Mouse (Mus musculus) ES-E14 (cell line): ENCODE data around the gene Btaf1. TPM values are rescaled to one million over a fixed set of nuclear protein-coding genes. Genes with fewer than 3 reads are reported as not detected.

ENCODE experiments used
- DNase-seq: peaks from one replicate; pipeline ENCODE4 v3.0.0-alpha.2; 2013; ENCODE audit warnings: low read depth, low spot score
- H3K27ac ChIP-seq: 2 replicates; pipeline ENCODE4 v1.5.1; 2012; ENCODE audit warnings: low read depth, mild to moderate bottlenecking, low read length, moderate library complexity, mixed read lengths; ENCODE audit not compliant: poor library complexity, insufficient read depth, severe bottlenecking
- H3K36me3 ChIP-seq: 2 replicates; pipeline ENCODE4 v1.6.1; 2012; ENCODE audit warnings: mild to moderate bottlenecking, low read length, moderate library complexity, mixed read lengths; ENCODE audit not compliant: control insufficient read depth, poor library complexity, insufficient read depth, severe bottlenecking
- H3K4me1 ChIP-seq, 2 experiments: fragments of 150-350 bp in 1 of 2; sonication (generic) in 1 of 2; 2 replicates each; pipeline ENCODE4 v1.6.1; 2012; ENCODE audit warnings: low read length in 2 of 2, mild to moderate bottlenecking in 1 of 2, mixed read lengths in 1 of 2; ENCODE audit not compliant: control insufficient read depth in 2 of 2, insufficient read depth in 2 of 2, poor library complexity in 1 of 2
- H3K4me3 ChIP-seq, 2 experiments: fragments of 150-350 bp in 1 of 2; sonication (generic) in 1 of 2; 2 replicates each; pipeline ENCODE4 v1.5.1; 2012; ENCODE audit warnings: low read length in 2 of 2, low read depth in 1 of 2, mild to moderate bottlenecking in 1 of 2, mixed read lengths in 1 of 2; ENCODE audit not compliant: insufficient read depth in 1 of 2, poor library complexity in 1 of 2, severe bottlenecking in 1 of 2
- H3K9ac ChIP-seq: 2 replicates; pipeline ENCODE4 v1.6.1; 2012; ENCODE audit warnings: low read depth, mild to moderate bottlenecking, low read length, mixed read lengths; ENCODE audit not compliant: poor library complexity, insufficient read depth, severe bottlenecking
- H3K9me3 ChIP-seq: fragments of 150-350 bp; sonication (generic); 2 replicates; pipeline ENCODE4 v1.6.1; 2012; ENCODE audit warnings: low read depth, mild to moderate bottlenecking, low read length; ENCODE audit not compliant: control insufficient read depth, insufficient read depth
- CHD2 ChIP-seq: IDR thresholded peaks from 2 replicates; pipeline ENCODE4 v1.6.1; 2014; ENCODE audit warnings: mild to moderate bottlenecking, low read depth, low read length, inconsistent platforms
- HCFC1 ChIP-seq: IDR thresholded peaks from 2 replicates; pipeline ENCODE4 v1.6.1; 2012; ENCODE audit warnings: low read length, inconsistent platforms, borderline replicate concordance; ENCODE audit not compliant: insufficient read depth
- MAFK ChIP-seq: IDR thresholded peaks from 2 replicates; pipeline ENCODE4 v1.6.1; 2014; ENCODE audit warnings: mild to moderate bottlenecking, low read depth, low read length, inconsistent platforms; ENCODE audit not compliant: insufficient read depth
- ZC3H11A ChIP-seq: IDR thresholded peaks from 2 replicates; pipeline ENCODE4 v1.6.1; 2012; ENCODE audit warnings: low read depth, mild to moderate bottlenecking, inconsistent platforms, low read length, borderline replicate concordance
- ZNF384 ChIP-seq: IDR thresholded peaks from 2 replicates; pipeline ENCODE4 v1.6.1; 2012; ENCODE audit warnings: low read depth, low read length, inconsistent platforms
- in situ Hi-C, 2 experiments: fragments of 600-800 bp; cut with MboI; formaldehyde crosslinking; loops; one replicate each; pipeline ENCODE4 v1.15.1; 2025; ENCODE audit warnings: low sequenced_read_pairs in 2 of 2, inconsistent platforms in 1 of 2; ENCODE audit not compliant: unreplicated experiment in 2 of 2
- total RNA-seq: library from RNA; depleted of rRNA; stranded (reverse); fragments of 300-350 nt; gene quantifications from 2 replicates; pipeline ENCODE4 v1.2.3, GENCODE M21; 2012

Gene Btaf1
- total RNA-seq, 1 experiment = 41.0 TPM

GRCm38 (mm10) chr19:36918441-36919301 lies 7.2 kb upstream of the Btaf1 start:
- H3K9ac ChIP-seq = peak overlapping the region; percentile 87
- TF ChIP-seq HCFC1 (peak; percentile 58), ZNF384 (no peak), MAFK (no peak), ZC3H11A (no peak)
- in situ Hi-C loops = no loop called here
- H3K36me3 ChIP-seq = no peaks in the 10 kb centered on the region
- no peak overlapping the region for H3K27ac ChIP-seq
- no peaks in the 10 kb centered on the region for H3K4me1 ChIP-seq
- H3K4me3 ChIP-seq = peak overlapping the region; percentile 80 to 93
- no peak for DNase-seq
- H3K9me3 ChIP-seq = no peaks in the 10 kb centered on the region

GRCm38 (mm10) chr19:36919466-36919865 lies 6.4 kb upstream of the Btaf1 start, which contains the start of gene Fgfbp3:
Gene Fgfbp3, minus strand, starts transcription at chr19:36919615.
- H3K36me3 ChIP-seq = no peaks in the 10 kb centered on the region
- no peaks in the 10 kb centered on the region for H3K4me1 ChIP-seq
- H3K9ac ChIP-seq = peak within 1 kb of the TSS; percentile 87

DNA sequence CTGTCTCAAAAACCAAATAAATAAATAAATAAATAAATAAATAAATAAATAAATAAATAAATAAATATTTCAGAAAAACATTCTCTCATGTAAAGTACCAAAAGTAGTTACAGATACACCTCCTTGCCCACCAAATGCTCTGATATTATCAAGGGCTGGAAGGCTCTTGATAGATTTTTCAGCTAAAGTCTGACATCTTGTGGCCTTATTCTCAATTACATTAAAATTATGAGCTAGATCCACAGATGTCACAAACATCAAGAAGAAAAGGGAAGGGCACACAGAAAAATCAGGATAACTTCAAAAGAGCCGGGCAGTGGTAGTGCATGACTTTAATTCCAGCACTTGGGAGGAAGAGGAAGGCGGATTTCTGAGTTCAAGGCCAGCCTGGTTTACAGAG lies 3.9 kb upstream of the Btaf1 start:
- TF ChIP-seq ZC3H11A = no peak
- no peak for TF ChIP-seq HCFC1
- TF ChIP-seq MAFK = no peak
- TF ChIP-seq ZNF384 = no peak
- no peak for TF ChIP-seq CHD2
- in situ Hi-C loops = no loop called here
- Histone ChIP-seq H3K27ac (no peak overlapping the region), H3K4me1 (peaks cover 0 to 4% of the 10 kb centered on the region in 2 experiments; a peak in 1 of 4 replicates), H3K9me3 (no peaks in the 10 kb centered on the region), H3K4me3 (no peak overlapping the region), H3K36me3 (no peaks in the 10 kb centered on the region), H3K9ac (no peak overlapping the region)
- DNase-seq = no peak

More at GRCm38 (mm10) chr19:36919466-36919865, 6.4 kb upstream of the Btaf1 start, which contains the start of gene Fgfbp3:
- H3K4me3 ChIP-seq = peak within 1 kb of the TSS; percentile 80 to 93
- H3K9me3 ChIP-seq = no peaks in the 10 kb centered on the region
- DNase-seq = no peak
- in situ Hi-C loops = no loop called here
- no peak within 1 kb of the TSS for H3K27ac ChIP-seq
- TF ChIP-seq CHD2 (no peak), HCFC1 (no peak), MAFK (no peak), ZC3H11A (no peak), ZNF384 (no peak)

DNA sequence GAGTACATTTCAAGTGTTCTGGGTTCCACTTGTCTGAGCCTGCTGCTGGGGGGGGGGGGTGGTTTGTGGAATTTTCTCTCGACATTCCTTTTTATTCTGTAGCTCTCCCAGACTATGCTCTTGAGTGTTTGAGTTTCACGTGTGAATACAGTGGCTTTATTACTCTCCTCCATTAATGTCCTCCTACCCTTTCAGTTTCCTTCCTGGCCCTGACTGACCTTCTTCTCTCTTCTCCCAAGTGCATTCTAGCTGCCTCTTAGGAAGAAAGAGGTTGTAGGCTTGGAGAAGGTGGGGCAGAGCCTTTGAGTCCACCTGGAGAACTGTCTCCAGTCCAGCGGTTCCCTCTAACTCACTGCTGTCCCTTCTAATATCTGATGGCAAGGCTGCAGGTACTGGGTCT lies 2.9 kb upstream of the Btaf1 start:
- no peak overlapping the region for H3K9ac ChIP-seq
- H3K4me3 ChIP-seq = no peak overlapping the region
- in situ Hi-C loops = no loop called here
- no peak for DNase-seq
- H3K36me3 ChIP-seq = no peaks in the 10 kb centered on the region
- H3K4me1 ChIP-seq = peaks cover 0 to 7% of the 10 kb centered on the region in 2 experiments; a peak in 1 of 4 replicates
- no peaks in the 10 kb centered on the region for H3K9me3 ChIP-seq
- H3K27ac ChIP-seq = no peak overlapping the region
- TF ChIP-seq MAFK (no peak), ZC3H11A (no peak), CHD2 (no peak), ZNF384 (no peak), HCFC1 (no peak)
